Mouse (Mus musculus) kidney, postnatal 10 days (tissue): ENCODE results near the gene Zfp638.
"Not testable (repeated sequence)": the region's sequence is repeated elsewhere in the genome, so short reads cannot be mapped to it uniquely, and the experiment has no call there.

Experiments
- DNase-seq: peaks from one replicate; pipeline ENCODE4 v3.0.0; 2021; ENCODE audit warnings: mixed read lengths

Gene Zfp638

GRCm38 (mm10) chr6:83866954-83867597, at the start of gene Zfp638:
Gene Zfp638 (plus strand): TSS chr6:83867109.
- DNase-seq = peak; percentile 95

DNA sequence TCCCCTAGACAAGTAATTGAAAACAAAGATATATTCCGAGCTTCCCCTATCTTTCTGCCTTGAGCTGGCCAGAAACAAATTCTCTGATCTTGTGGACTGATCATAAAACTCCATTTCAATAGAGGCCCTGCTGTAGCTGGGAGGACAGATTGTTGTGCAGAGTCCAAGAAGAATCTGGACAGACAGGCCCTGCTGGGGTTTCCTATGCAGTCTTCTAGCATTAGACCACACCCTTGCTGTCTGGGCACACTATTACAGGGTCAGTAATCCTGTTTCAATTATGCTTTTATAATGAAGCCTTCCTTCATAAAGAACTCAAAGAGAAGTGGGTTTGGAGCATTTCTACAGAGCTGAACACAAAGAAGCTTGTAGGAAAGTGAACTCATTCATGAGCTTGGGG, 47.9 kb upstream of the Zfp638 start:
- no peak for DNase-seq

GRCm38 (mm10) chr6:83820727-83821515, 46.0 kb upstream of the Zfp638 start:
- DNase-seq = no peak

DNA sequence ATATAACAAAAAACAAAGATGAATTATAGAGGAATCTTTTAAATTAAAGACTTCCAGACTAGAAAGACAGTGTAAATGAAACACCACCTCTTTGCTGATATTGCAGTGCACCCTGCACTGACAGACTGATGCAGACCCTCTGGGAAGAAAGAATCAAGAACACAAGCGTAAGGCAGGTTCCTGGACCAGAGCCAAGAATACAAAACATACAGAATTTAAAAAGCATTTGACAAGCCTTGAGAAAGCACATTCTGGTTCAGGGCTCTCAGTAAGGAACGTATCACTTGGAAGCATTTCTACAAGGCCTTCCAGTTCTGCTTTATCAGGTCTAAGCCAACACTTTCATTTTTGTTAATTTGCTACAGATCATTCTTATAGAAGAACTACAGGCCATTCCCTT, 45.1 kb upstream of the Zfp638 start:
- DNase-seq = no peak

DNA sequence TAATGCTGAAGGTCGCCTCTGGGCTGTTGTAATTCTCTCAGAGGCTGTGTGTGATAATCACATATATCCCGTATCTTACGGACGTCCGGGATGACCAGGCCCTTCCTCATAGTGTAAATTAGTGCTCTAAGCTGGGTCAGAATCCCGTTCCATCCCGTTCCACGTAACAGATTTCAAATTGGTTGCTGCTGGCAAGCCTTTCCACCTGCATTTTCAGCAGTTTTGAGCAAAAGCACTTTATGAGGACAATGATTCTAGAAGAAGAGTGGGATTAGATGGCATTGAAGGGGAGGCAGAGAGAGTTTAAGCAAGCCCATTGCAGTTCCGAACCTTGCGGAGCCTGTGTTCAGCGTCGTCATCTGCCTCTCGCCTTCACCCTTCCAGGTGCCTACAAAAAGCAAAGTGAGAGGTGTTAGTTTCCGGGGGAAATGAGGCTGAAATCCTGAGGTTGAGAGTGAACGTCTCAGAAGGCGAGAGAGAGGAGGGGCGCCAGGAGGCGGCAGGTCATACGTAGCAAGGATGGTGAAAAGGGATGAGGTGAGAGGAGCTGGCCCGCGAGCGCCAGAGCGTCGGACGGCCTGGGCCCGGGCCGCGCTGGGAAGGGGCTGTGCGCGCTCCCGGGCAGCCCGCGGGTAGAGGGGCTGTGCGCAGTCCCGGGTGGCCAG, 35.8 kb upstream of the Zfp638 start:
- DNase-seq = no peak

- DNase-seq = peak; percentile 99
These were observed 35.2 kb upstream of the Zfp638 start, which contains the start of gene Paip2b for GRCm38 (mm10) chr6:83831606-83832123. Gene Paip2b (minus strand): TSS chr6:83831741.

- not testable (repeated sequence) for DNase-seq
These were observed 34.5 kb upstream of the Zfp638 start for GRCm38 (mm10) chr6:83832393-83832792.

DNA sequence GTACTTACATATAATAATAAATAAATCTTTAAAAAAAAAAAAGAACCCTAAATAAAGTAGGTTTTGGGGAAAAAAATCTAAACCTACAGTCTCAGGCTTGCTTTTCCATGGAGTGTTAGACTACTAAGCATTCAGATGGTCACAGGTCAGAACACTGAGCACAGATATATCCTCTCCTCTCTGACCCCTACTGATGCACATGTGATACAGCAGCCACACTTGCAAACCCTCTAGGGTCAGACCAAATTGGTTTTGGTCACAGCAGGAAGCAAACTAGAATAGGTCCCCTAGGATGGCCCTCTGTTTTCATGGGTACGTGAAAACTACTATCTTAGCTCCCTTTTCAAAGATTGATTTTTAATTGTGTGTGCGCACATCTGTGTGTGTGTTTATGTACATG, 30.1 kb upstream of the Zfp638 start:
- DNase-seq = no peak

GRCm38 (mm10) chr6:83838046-83838445, 28.9 kb upstream of the Zfp638 start:
- no peak for DNase-seq

DNA sequence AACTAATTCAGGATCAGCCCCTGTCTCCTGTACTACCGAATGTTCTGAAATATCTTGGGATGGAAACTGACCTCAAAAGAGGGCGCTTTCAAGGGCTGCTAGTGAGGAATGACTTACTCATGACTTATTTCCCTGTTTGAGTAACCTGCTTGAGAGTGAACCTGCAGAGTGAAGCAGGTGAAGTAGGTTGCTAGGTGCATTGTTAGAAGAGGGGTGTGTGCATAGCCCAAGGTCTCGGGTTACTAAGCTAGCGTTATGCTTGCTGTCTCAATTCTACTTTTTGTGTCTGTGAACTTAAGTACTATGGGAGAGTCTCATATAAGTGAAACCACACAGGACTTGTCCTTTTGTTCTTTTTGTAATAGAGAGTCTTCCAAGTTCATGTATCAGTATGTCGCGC, 26.8 kb upstream of the Zfp638 start:
- no peak for DNase-seq

DNA sequence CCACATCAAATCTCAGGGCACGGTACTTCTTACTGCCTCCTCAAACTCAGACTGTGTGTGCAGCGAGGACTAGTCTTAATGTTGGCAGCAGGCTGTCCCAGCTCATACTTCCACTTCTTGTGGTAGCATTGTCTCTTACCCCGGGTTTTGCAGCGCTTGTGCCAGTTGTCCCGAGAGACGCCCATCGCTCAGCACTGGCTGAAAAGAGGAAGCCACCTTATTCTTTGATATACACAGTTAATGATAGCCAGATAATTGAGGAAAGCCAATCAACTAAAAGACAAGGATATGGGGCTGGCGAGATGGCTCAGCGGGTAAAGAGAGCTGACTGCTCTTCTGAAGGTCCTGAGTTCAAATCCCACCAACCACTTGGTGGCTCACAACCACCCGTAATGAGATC, 22.0 kb upstream of the Zfp638 start:
- no peak for DNase-seq

- no peak for DNase-seq
These were observed 20.8 kb upstream of the Zfp638 start for GRCm38 (mm10) chr6:83846141-83846540.

DNA sequence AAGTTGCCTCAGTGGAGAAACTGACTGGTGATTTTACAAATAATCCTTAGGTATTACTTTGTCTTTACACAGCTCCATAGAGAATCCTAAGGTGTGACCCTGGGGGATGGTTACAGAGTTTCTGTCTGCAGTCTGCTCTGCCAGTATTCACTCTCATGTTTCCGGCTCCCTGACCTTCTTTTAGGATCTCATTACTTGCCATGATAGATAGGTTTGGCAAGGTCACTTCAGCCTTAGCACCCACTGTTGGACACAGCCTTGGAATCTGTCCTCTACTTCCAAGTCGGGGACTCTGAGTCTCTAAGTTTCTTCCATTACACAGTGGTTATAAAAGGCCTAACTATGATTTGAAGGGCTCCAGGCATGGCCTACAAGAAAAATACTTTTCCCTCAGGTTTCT, 17.5 kb upstream of the Zfp638 start:
- no peak for DNase-seq

DNA sequence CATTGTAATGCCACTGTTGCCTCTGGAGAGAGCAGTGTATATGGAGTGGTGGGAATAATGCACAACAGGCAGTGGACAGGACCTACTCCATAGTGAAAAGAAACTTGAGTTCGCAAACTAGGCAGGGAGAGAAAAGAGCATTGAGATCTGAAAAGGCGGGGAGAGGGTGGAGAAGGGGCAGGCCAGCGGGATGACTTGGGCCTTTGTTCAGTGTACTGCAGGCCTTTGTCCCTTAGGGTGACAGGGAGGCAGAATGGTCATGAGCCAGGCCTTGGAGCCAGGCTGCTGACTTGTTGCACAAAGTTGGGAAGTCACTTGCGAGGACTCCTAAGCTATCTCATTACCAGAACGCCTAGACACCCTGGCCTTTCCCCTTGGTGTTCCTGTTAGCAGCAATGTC, 9.4 kb upstream of the Zfp638 start:
- DNase-seq = no peak

GRCm38 (mm10) chr6:83860033-83860432, 6.9 kb upstream of the Zfp638 start:
- DNase-seq = no peak

DNA sequence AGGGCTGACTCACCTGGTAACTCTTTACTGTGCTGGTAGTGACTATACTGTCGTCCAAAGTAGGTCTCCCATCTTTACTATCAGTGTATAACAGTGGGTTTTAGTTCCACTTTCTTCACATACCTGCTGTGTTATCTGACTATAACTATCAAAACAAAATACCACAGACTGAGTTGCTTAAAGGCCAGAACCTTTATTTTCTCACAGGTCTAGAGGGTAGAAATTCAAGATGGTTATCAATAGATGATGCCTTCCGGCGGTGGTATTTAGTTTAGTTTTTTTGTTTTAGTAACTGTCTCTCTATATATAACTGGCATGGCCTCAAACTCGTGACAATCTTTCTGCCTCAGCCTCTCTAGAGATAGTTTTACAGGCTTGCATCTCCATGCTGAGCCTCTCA, 3.4 kb upstream of the Zfp638 start:
- DNase-seq = no peak

- DNase-seq = no peak
These were observed 486 bp upstream of the Zfp638 start for GRCm38 (mm10) chr6:83866423-83866822.

DNA sequence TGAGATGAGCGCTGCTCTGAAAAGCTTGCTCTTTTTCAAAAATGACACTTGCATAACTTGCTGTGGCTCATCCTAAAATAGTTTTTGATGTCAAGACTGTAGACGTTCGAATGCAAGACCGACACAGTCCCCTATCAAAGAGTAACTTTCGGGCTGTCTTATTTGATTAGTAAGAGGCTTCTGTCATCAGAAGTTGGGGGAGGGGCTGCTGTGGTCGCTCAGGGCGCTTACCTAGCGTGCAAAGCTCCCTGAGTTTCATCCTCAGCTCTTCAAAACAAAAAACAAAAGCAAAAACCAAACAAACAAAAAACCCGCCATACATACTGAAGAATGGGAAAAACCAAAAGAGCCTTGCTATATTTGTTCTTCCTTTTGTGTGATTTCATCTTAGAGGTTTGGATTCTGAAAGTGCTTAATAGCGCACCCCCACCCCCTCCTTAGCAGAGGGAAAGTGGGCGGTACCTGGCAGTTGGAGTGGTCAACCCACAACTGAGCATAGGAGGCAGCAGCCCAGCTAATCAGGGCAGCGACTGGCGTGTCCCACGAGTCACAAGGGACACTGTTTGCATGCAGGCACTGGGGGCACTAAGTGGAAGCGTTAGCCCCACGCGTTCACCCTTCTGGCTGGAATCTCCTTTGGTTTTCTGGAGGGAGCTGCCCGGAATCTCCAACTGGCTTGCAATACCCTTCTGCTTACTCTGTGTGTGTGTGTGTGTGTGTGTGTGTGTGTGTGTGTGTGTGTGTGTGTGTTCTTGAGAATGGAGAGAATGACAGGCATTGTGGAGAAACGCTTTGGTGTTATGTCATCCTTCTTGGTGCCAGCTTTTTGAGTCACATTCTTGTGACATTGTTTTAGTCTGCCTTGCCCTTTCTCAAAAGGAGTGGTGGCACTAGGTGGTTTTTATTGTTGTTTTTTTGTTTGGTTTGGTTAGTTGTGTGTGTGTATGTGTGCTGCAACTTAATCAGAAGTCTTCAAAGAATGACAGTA, 983 bp downstream of the Zfp638 start:
- peak; percentile 66 for DNase-seq

DNA sequence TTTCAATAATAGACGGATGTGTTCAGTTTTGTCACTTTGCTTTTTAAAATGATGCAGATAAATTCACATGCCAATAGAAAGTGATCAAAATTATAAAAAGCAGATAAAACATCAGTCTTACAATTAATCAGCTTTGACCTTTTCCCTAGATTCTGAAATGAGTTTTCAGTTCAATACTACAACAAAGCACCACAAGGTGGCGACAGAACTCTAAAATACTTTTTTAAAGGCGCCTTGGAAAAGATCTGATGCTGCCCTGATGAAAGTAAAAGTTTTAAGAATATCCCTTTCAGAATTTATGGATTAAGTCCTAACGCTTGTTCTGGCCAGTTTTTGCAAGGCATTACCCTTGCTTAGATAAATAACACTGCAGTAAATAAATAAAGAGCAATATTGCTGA, 12.9 kb downstream of the Zfp638 start:
- peak; percentile 74 for DNase-seq

GRCm38 (mm10) chr6:83886789-83887188, 19.9 kb downstream of the Zfp638 start:
- no peak for DNase-seq

- DNase-seq = no peak
These were observed 21.9 kb downstream of the Zfp638 start for GRCm38 (mm10) chr6:83888802-83889201.

- no peak for DNase-seq
These were observed 23.5 kb downstream of the Zfp638 start for GRCm38 (mm10) chr6:83890281-83891015.
